Mouse (Mus musculus) heart, postnatal 14 days (tissue): Measurements from ENCODE around the gene Slc15a2. TPM values are rescaled to one million over a fixed set of nuclear protein-coding genes. Genes with fewer than 3 reads are reported as not detected.

Experiments used
- DNase-seq, 2 experiments: peaks; one replicate each; pipeline ENCODE4 v3.0.0; 2021 to 2022
- intact Hi-C: fragments of 180-260 bp; cut with DNase I; formaldehyde crosslinking; loops from one replicate; pipeline ENCODE4 v1.15.1; 2025
- microRNA-seq, 2 experiments: library from miRNA; unstranded; fragments of <30 nt; microRNA quantifications; one replicate each; pipeline ENCODE4 v1.2.0; 2021 to 2022
- total RNA-seq, 2 experiments: library from RNA; stranded (reverse); gene quantifications; 2 replicates each; pipeline ENCODE4 v1.2.3; 2021

Slc15a2 gene
- total RNA-seq, 2 experiments from 2014 or later = 3.6 to 4.0 TPM

DNA sequence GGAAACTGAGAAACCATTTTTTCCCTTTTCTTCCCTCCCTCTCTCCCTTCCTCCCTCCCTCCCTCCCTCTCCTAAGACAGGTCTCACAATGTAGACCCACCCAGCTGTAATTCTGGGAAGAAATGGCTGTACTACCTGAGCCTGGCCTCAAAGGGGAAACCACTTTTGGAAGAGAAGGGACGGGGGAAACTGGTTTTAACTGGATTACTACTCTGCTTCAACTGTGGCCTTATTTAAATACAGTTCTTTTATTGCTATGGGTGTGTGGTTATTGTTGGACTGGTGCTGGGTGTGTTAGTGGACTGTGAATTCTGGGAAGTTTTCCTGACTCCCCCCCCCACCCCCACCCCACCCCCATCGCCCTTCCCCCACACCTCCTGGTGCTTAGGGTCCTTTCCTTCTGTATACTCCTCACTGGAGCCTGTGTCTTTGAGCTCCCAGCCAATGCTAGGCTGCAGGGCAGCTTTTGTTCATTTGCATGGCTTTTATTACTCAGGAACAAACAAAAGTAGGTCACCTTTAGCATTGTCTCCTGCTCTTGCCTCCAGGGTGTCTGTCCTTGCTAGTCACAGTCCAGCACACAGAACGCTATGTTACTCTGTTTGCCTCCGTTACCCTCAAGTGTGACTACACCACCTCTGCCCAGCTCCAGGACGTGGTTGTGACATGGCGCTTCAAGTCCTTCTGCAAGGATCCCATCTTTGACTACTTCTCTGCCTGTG lies 76.9 kb downstream of the Slc15a2 start:
- intact Hi-C loops = no loop called here
- DNase-seq = no peak

DNA sequence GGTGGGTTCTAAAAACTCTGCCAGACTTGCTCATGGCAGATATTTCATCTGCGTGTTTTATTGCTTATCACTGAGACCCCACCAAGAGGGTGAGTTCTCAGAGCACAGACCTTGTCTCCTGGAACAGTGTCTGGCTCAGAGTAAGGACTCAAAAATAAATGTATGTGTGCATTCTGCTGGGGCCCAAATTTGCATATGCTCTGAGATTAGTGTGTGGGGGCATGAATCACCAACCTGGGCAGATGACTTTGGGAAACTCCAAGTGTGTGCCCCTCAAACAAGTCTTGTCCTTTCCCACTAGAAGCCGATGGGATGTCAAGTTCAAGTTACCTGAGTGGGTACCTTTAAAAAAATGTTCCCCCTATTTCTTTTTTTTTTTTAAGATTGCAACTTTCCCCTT lies 84.3 kb downstream of the Slc15a2 start:
- no peak for DNase-seq
- intact Hi-C loops = no loop called here

Small RNAs within 50 kb of the gene (microRNA-seq; reads per million reads assigned to microRNA genes)
- gene Gm22617 = 0 reads per million in 2 experiments

Other genes starting within 250 kb of the Slc15a2 start
- not detected for gene Casr, start 222.8 kb downstream of the Slc15a2 start, total RNA-seq
- gene Cd86, start 118.9 kb downstream of the Slc15a2 start, total RNA-seq = 1 to 10 TPM; 1.6 to 1.7 TPM
- gene Ildr1, start 91.0 kb downstream of the Slc15a2 start, total RNA-seq = under 1 TPM; 0.07 to 0.19 TPM
- 10 to 100 TPM; 11.6 to 11.9 TPM for gene Iqcb1, start 43.4 kb upstream of the Slc15a2 start, total RNA-seq
- gene Eaf2, start 90.0 kb upstream of the Slc15a2 start, total RNA-seq = under 1 TPM; 0.60 to 0.71 TPM
- gene Golgb1, start 90.2 kb upstream of the Slc15a2 start, total RNA-seq = 10 to 100 TPM; 36.0 to 41.0 TPM
- gene Hcls1, start 150.0 kb upstream of the Slc15a2 start, total RNA-seq = 10 to 100 TPM in 1 of 2 experiments, 1 to 10 TPM in 1; 8.6 to 12.1 TPM
- 100 to 1,000 TPM; 140 to 151 TPM for gene Fbxo40, start 205.5 kb upstream of the Slc15a2 start, total RNA-seq
- gene Polq, start 226.8 kb upstream of the Slc15a2 start, total RNA-seq = 1 to 10 TPM; 1.3 to 1.9 TPM